Comparison of ENCODE assay signal across 17 mouse cellular contexts in the genomic region with DNA sequence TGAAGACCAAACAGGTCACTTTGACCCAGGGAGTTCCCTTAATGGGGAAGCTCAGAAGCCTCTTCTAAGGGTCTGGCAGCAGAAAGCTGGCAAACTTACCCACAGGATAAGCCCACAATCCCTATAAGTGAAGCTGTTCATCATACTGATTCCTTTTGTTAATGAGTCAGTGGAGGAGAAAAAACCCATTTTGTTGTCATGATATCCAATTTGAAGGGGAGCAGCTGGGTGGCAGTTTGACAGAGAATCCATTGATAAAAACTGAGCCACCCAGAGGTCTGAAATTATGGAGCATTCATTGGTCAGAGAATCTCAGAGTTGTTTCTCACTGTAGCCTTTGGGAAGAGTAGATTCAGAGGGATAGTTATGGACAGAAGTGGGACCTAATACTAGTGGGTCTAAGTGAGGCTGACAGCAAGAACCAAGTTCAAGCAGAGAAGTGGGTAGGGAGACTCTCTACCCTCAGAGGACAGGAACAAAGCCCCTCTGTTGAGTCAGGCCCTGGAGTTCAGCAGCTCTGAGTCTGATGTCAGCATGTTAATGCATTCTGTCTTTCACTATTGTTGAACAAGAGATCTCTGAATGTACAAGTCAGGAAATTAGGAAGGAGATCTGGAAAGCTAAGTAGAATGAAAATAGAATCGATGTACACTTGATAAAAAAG. TPM values are rescaled to one million over a fixed set of nuclear protein-coding genes. Genes with fewer than 3 reads are reported as not detected.
DNase-seq lines count a peak whose midpoint lies in the region; ATAC-seq lines count a peak whose summit lies in the region.
"Had no signal": no experiment of that assay in that cellular context is flagged by ENCODE, and none has a peak within 500 bp of the region (broad histone marks: within the 10 kb centered on the region; RNA-seq: fewer than 3 reads in every experiment).

No protein-coding gene starts in this region.

- DNase-seq in layer of hippocampus, adult 9-11 months, result peak; percentile 28
- DNase-seq in layer of hippocampus, postnatal 14 days (ENCODE audit: low spot score in 2 of 2), result no peak
- peak; percentile 16 for DNase-seq in embryonic facial prominence, embryonic 14.5 days (ENCODE audit: low spot score)
- DNase-seq in retina, postnatal 1 day, result peak; percentile 89
- no peak for DNase-seq in kidney, postnatal 10 days
- DNase-seq: adrenal gland, postnatal 10 days; cerebellum, postnatal 36 days; heart, adult 18-20 months; kidney, adult 8-10 months; lung, postnatal 14 days; thymus, adult 18-20 months had no signal

- no peaks in the 10 kb centered on the region for H3K36me3 ChIP-seq in forebrain, embryonic 13.5 days (ENCODE audit: poor library complexity, severe bottlenecking)
- H3K36me3 ChIP-seq in forebrain, embryonic 15.5 days, result no peaks in the 10 kb centered on the region
- no peaks in the 10 kb centered on the region for H3K36me3 ChIP-seq in embryonic facial prominence, embryonic 14.5 days (ENCODE audit: control insufficient read depth, insufficient read depth, low read length)
- H3K36me3 ChIP-seq: G1E; heart, embryonic 15.5 days; hindbrain, embryonic 12.5 days had no signal

- no peak overlapping the region for H3K4me2 ChIP-seq in forebrain, embryonic 13.5 days
- no peak overlapping the region for H3K4me2 ChIP-seq in forebrain, embryonic 15.5 days (replicated peaks)
- no peak overlapping the region for H3K4me2 ChIP-seq in embryonic facial prominence, embryonic 14.5 days (ENCODE audit: low read depth, low read length)
- H3K4me2 ChIP-seq: heart, embryonic 15.5 days; hindbrain, embryonic 12.5 days had no signal

- ATAC-seq in forebrain, embryonic 13.5 days, result peak; percentile 53; the same call in 1 of the 2 replicates
- ATAC-seq in forebrain, embryonic 15.5 days (replicated peaks), result no peak
- 0 out of 2 replicates have a peak, but pooled peaks have one; percentile 30 for ATAC-seq in embryonic facial prominence, embryonic 14.5 days (ENCODE audit: low read depth)

- H3K27ac ChIP-seq in forebrain, embryonic 13.5 days, result no peak overlapping the region
- no peak overlapping the region for H3K27ac ChIP-seq in forebrain, embryonic 15.5 days (replicated peaks)
- H3K27ac ChIP-seq in embryonic facial prominence, embryonic 14.5 days (replicated peaks; ENCODE audit: low read depth, low read length), result no peak overlapping the region
- H3K27ac ChIP-seq: heart, embryonic 15.5 days; hindbrain, embryonic 12.5 days had no signal

- WGBS in forebrain, embryonic 13.5 days, result 50% methylated on average over 1 of the region's 1 CpGs
- 50% methylated on average over 1 of the region's 1 CpGs for WGBS in forebrain, embryonic 15.5 days
- WGBS in embryonic facial prominence, embryonic 14.5 days, result 80% methylated on average over 1 of the region's 1 CpGs

- no peaks in the 10 kb centered on the region for H3K27me3 ChIP-seq in forebrain, embryonic 13.5 days
- no peaks in the 10 kb centered on the region for H3K27me3 ChIP-seq in forebrain, embryonic 15.5 days
- no peaks in the 10 kb centered on the region for H3K27me3 ChIP-seq in embryonic facial prominence, embryonic 14.5 days (replicated peaks; ENCODE audit: control insufficient read depth, insufficient read depth, low read length)
- H3K27me3 ChIP-seq: heart, embryonic 15.5 days; hindbrain, embryonic 12.5 days had no signal

- H3K4me3 ChIP-seq in forebrain, embryonic 13.5 days, result no peak overlapping the region
- no peak overlapping the region for H3K4me3 ChIP-seq in forebrain, embryonic 15.5 days
- H3K4me3 ChIP-seq in embryonic facial prominence, embryonic 14.5 days (ENCODE audit: low read depth, low read length), result no peak overlapping the region
- H3K4me3 ChIP-seq: erythroblast, embryonic 14.5 days; heart, embryonic 15.5 days; hindbrain, embryonic 12.5 days had no signal

- H3K9me3 ChIP-seq in forebrain, embryonic 13.5 days (replicated peaks), result no peaks in the 10 kb centered on the region
- no peaks in the 10 kb centered on the region for H3K9me3 ChIP-seq in forebrain, embryonic 15.5 days
- no peaks in the 10 kb centered on the region for H3K9me3 ChIP-seq in embryonic facial prominence, embryonic 14.5 days (ENCODE audit: control insufficient read depth, low read length)
- H3K9me3 ChIP-seq: heart, embryonic 15.5 days; hindbrain, embryonic 12.5 days had no signal

- H3K9ac ChIP-seq in forebrain, embryonic 13.5 days, result no peak overlapping the region
- H3K9ac ChIP-seq in forebrain, embryonic 15.5 days (replicated peaks), result no peak overlapping the region
- no peak overlapping the region for H3K9ac ChIP-seq in embryonic facial prominence, embryonic 14.5 days (ENCODE audit: low read depth, low read length)
- H3K9ac ChIP-seq: heart, embryonic 15.5 days; hindbrain, embryonic 12.5 days had no signal

- peaks cover 8% of the 10 kb centered on the region; the same call in 1 of the 2 replicates for H3K4me1 ChIP-seq in forebrain, embryonic 13.5 days
- H3K4me1 ChIP-seq in forebrain, embryonic 15.5 days, result no peaks in the 10 kb centered on the region
- no peaks in the 10 kb centered on the region for H3K4me1 ChIP-seq in embryonic facial prominence, embryonic 14.5 days (ENCODE audit: control insufficient read depth, insufficient read depth, low read length)
- H3K4me1 ChIP-seq: heart, embryonic 15.5 days; hindbrain, embryonic 12.5 days had no signal

RNA-seq across cellular contexts. Expression of gene Cyp2j9, which starts 9.8 kb away (rescaled TPM):
- 2.1 and 2.5 TPM in 2 replicates for polyA plus RNA-seq in forebrain, embryonic 13.5 days (2015; fragmentation: Nextera tagmentation; extraction: Ambion mirVana)
- polyA plus RNA-seq in forebrain, embryonic 15.5 days (2015; fragmentation: Nextera tagmentation; extraction: Ambion mirVana), result 3.1 and 3.6 TPM in 2 replicates
- total RNA-seq in layer of hippocampus, postnatal 14 days (2021), result 10 to 100 TPM; 18.7 to 26.6 TPM
- polyA plus RNA-seq in embryonic facial prominence, embryonic 14.5 days (2014; fragmentation: Nextera tagmentation; extraction: Ambion mirVana), result 3.3 TPM in 2 replicates
- total RNA-seq: G1E had no signal
- polyA plus RNA-seq: erythroblast, embryonic 14.5 days; G1E had no signal

RNA-seq across cellular contexts. Expression of gene Cyp2j6, which starts 28.1 kb away (rescaled TPM):
- 2.6 and 2.8 TPM in 2 replicates for polyA plus RNA-seq in forebrain, embryonic 13.5 days (2015; fragmentation: Nextera tagmentation; extraction: Ambion mirVana)
- polyA plus RNA-seq in forebrain, embryonic 15.5 days (2015; fragmentation: Nextera tagmentation; extraction: Ambion mirVana), result 3.6 and 3.8 TPM in 2 replicates
- 10 to 100 TPM; 15.1 to 17.5 TPM for total RNA-seq in layer of hippocampus, postnatal 14 days (2021)
- polyA plus RNA-seq in embryonic facial prominence, embryonic 14.5 days (2014; fragmentation: Nextera tagmentation; extraction: Ambion mirVana), result 7.3 and 8.9 TPM in 2 replicates
- polyA plus RNA-seq: erythroblast, embryonic 14.5 days; G1E had no signal

Comparison
In these comparisons a context has a peak if more than half of its experiments do, and no peak if none do; other contexts are left out.
1. DNase-seq: peak in layer of hippocampus, adult 9-11 months (single experiment), embryonic facial prominence, embryonic 14.5 days (single experiment) and retina, postnatal 1 day (single experiment); none in layer of hippocampus, postnatal 14 days (0 of 2) and kidney, postnatal 10 days (single experiment).